Mouse (Mus musculus) frontal cortex, postnatal 25 days (tissue): ENCODE measurements around the gene Thbs1.

Experiments
- DNase-seq, 2 experiments: peaks; one replicate each; pipeline ENCODE4 v3.0.0; 2022; ENCODE audit warnings: low spot score in 2 of 2

Gene Thbs1

DNA sequence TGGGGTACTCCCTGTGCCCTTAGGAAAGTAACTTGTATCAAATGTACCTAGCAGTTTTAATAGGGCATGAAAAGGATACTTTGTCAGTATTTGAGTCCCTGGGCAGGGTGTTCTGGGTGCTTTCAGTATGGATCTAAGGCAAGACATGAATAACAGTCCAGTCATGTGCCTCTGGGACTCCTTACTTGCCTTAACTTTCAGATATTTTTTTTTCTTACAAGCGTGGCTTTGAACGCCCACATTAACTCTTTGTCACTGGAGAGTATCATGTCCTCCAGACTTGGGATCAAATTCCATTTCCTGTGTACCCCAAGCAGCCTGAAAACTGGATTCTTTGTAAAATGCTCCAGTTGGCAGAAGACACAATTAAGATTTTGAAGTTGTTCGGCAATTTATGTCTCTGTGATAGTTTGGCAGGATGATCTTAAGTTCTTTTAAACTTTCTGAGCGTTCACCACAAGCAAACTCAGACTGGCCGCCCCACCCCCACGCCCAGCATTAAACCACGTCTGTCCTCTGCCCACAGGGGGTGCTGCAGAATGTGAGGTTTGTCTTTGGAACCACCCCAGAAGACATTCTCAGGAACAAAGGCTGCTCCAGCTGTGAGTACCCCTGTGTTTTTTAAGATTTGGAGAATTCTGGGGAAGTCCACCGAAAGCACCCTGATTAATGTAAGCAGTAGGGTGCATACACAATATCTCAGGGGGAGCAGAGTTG is 2.3 kb downstream of the Thbs1 start:
- no peak for DNase-seq

GRCm38 (mm10) chr2:118114671-118115070 is 3.0 kb downstream of the Thbs1 start:
- no peak for DNase-seq

- DNase-seq = no peak
Measured at GRCm38 (mm10) chr2:118115647-118116046, 4.0 kb downstream of the Thbs1 start.

DNA sequence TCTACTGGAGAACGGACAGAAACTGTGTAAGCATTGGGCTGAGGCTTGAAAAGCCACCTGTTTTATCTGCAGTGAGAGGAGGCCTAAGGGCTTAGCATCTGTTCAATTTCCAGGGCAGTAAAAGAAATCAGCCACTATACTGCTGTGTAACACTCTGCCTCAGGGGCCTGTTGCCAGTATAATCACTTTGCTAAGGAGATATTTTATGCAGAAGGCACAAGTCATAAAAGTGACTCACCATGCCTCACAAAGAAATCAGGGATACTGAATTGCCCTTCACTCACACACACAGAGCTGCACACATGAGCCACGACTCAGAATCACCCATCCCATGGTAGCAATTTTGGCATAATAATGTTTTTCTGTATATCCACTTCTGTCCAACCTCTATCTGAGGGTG is 4.5 kb downstream of the Thbs1 start:
- DNase-seq = no peak

GRCm38 (mm10) chr2:118116754-118117290 is 5.1 kb downstream of the Thbs1 start:
- DNase-seq = no peak

DNA sequence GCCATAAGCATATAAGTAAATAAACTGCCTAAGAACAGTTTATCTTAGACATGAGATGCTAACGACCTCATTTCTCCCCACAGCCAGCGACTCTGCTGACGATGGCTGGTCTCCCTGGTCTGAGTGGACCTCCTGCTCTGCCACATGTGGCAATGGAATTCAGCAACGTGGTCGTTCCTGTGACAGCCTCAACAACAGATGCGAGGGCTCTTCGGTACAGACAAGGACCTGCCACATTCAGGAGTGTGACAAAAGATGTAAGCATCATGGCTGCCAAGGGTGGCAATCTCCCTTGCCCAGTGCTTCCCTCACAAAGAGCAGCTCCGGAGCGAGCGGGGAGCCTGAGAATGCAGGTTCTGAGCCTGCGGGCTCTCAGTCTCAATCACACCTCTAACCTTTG is 5.7 kb downstream of the Thbs1 start:
- DNase-seq = no peak

DNA sequence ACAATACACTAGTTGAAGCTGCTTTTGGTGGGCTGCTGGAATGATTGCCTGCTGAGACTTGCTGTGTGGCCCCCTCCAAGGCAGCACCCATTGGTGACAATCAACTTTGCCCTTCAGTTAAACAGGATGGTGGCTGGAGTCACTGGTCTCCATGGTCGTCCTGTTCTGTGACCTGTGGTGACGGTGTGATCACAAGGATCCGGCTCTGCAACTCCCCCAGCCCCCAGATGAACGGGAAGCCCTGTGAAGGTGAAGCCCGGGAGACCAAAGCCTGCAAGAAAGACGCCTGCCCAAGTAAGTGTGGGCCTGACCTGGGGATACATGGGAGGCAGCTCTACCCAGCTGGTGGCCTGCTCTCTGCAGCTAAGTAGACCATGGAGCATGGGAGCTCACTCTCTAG is 6.4 kb downstream of the Thbs1 start:
- DNase-seq = no peak

- no peak for DNase-seq
Measured at GRCm38 (mm10) chr2:118118515-118118914, 6.8 kb downstream of the Thbs1 start.

DNA sequence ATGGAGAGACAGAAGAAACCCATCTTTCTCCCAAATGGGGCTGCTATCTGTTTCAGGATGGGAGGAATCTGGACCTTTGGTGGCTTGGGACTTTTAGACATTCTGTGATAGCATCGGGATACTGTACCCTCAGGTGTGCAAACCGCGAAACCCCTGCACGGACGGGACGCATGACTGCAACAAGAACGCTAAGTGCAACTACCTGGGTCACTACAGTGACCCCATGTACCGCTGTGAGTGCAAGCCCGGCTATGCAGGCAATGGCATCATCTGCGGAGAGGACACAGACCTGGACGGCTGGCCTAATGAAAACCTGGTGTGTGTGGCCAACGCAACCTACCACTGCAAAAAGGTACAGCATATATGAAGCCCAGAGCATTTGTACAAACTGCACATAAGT is 8.0 kb downstream of the Thbs1 start:
- no peak for DNase-seq

DNA sequence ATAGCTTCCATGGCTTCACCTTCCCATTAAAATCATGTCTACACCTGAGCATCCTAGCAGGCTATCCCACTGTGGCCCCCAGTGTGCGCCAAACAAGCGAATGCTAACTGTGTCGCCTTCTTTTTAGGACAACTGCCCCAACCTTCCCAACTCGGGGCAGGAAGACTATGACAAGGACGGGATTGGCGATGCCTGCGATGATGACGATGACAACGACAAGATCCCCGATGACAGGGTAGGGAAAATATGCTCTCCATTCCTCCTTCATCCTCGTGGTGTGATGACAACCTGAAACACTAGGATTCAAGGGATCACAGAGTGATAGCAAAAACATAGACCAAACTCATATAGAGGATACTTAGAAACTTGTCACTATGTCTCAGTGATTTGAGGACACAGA is 8.4 kb downstream of the Thbs1 start:
- DNase-seq = no peak

DNA sequence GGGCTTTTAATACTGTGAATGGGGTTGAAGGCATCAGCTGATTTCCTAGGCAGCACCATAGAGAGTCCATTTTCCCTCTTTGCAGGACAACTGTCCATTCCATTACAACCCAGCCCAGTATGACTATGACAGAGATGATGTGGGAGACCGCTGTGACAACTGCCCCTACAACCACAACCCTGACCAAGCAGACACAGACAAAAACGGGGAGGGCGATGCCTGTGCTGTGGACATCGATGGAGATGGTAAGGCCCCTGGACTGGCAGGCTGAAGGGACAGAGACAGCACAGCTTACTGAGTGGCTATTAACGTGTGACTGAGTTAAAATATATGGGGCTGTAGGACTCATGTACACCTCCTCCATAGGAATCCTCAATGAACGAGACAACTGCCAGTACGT is 9.1 kb downstream of the Thbs1 start:
- DNase-seq = no peak

DNA sequence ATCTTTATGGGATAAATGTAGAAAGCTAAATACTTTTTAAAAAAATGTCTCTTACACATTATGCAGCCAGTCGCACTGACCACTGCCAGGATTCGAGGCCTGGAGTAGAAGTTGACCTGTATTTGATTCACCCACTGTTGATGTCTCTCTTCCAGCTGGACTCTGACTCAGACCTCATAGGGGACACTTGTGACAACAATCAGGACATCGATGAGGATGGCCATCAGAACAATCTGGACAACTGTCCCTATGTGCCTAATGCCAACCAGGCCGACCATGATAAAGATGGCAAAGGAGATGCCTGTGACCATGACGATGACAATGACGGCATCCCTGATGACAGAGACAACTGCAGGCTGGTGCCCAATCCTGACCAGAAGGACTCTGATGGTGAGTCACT is 10.6 kb downstream of the Thbs1 start:
- no peak for DNase-seq

DNA sequence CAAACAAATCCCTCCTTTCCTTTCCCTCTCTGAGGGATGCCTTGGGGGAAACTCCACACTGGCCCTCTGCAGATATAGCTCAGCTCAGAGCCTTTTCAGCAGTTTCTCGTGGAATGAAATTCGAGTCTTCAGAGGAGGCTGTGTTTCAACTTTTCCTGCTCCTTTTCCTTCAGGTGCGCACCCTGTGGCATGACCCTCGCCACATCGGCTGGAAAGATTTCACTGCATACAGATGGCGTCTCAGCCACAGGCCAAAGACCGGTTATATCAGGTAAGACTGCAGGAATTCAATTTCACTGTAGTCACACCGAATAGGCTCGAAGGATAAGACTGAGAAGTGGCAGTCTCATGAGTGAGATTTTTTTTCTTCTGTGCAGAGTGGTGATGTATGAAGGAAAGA is 12.1 kb downstream of the Thbs1 start:
- no peak for DNase-seq

- no peak for DNase-seq
Measured at GRCm38 (mm10) chr2:118124437-118124836, 12.8 kb downstream of the Thbs1 start.

- no peak for DNase-seq
Measured at GRCm38 (mm10) chr2:118125211-118125939, 13.7 kb downstream of the Thbs1 start.

GRCm38 (mm10) chr2:118125943-118126470 is 14.3 kb downstream of the Thbs1 start:
- no peak for DNase-seq

GRCm38 (mm10) chr2:118127516-118128288 is 16.0 kb downstream of the Thbs1 start:
- no peak for DNase-seq

DNA sequence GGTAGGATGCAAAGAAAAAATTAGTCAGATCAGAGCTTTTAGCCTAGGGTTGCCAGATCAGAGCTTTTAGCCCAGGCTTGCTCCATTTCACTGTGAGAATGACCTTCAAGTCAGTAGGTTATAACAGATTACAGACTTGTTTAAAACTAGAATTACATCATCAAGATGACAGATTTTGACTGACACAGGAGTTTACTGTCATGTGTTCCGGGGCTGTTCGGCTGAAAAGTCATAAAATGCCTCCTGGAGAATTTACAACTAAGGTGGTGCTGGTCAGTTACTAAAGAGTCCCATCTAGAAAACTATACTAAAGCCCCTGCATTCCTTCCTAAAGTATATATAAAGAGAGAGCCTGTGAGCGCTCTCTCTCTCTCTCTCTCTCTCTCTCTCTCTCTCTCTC is 16.6 kb downstream of the Thbs1 start:
- DNase-seq = no peak

GRCm38 (mm10) chr2:118137071-118137470 is 25.4 kb downstream of the Thbs1 start:
- DNase-seq = no peak

GRCm38 (mm10) chr2:118137776-118138175 is 26.1 kb downstream of the Thbs1 start:
- no peak for DNase-seq

DNA sequence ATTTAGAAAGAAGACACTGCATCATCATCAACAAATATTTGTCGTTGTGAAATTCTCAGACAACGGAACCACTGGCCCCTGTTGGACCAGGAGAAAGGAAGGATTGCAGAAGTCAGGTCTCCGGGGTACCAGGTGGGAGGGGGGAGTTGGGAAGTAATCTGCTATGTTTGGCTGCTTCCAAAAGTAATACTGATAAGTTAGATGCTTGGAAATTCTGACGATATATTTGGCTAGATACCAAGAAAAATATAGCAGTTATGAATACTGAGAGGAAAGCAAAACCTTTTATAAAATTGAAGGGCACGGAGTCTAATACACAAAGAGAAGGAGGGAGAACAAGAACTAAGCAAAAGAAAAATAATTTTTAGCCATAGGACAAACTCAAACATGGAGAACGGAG is 27.6 kb downstream of the Thbs1 start:
- DNase-seq = no peak

DNA sequence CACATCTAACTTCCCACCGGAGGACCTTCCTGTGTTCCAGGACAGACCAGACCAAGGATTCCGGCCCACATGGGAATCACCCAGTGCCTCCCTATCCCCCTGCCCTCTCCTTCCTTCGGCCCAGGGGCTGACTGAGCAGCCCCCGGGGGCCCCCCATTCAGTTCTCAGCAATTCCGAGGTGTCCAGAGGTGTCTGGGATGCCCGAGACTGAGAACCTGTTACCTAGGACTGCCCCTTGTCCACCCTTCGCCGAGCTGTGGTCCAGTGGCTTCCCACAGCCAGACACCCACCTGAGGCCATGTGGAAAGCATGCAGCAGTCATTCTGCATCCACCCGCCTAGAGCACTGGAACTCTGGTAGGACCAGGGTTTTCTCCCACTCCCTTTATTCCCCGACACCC is 30.0 kb downstream of the Thbs1 start:
- DNase-seq = no peak
